Mouse (Mus musculus) embryonic stem cell, embryonic (primary cell): ENCODE results near the gene Olfr1508.
"Not testable (repeated sequence)": the region's sequence is repeated elsewhere in the genome, so short reads cannot be mapped to it uniquely, and the experiment has no call there.

ENCODE experiments used
- CTCF ChIA-PET, 4 experiments: fragments of 300-600 bp in 2 of 4; fragments of 350-600 bp in 2 of 4; sonication (Branson Sonifier 250); formaldehyde crosslinking; loops; one replicate each; lab custom pipeline; 2022; ENCODE audit warnings: inconsistent platforms in 2 of 4; lab: Charles Lee
- POLR2A ChIA-PET, 4 experiments: fragments of 300-600 bp in 2 of 4; fragments of 350-600 bp in 2 of 4; sonication (Branson Sonifier 250); formaldehyde crosslinking; loops; one replicate each; lab custom pipeline; 2022; ENCODE audit warnings: antibody characterized with exemption in 4 of 4, inconsistent platforms in 1 of 4; lab: Charles Lee

Gene Olfr1508

DNA sequence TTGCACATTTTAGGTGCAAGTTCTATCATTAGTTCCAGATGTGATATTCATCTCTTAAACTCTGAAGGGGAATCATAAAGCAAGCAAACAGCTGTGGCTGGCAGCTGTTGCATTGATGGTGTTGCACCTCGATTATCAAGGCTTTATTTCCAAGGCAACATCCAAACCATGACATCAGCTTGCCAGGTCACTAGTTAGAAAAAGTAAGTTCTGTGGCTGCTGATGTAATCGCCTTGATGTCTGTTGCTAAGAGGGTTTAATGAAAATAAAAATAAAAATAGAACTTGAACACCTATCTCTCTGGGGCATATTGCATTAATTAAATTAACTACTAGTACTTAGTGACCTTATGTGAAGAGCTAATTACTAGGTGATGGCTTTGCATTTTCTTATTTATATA, at the start of gene Olfr1508:
Gene Olfr1508, minus strand, starts transcription at position 101 of the 400 bp plus-strand sequence.
- POLR2A ChIA-PET, result no interaction called here

GRCm38 (mm10) chr14:52495516-52495915, 28.2 kb upstream of the Olfr1508 start, which contains the start of gene Olfr1507:
Olfr1507 (minus strand) TSS chr14:52495749.
- CTCF ChIA-PET, result no interaction called here
- POLR2A ChIA-PET, result no interaction called here

More for the DNA sequence above, at the start of gene Olfr1508:
- CTCF ChIA-PET, result no interaction called here

- CTCF ChIA-PET, result interaction anchor here in 1 of 4 experiments (0.7 kb wide), 2 partner anchors 40 to 193 kb away, joined by 5 to 12 read pairs; no protein-coding TSS in a partner anchor
- POLR2A ChIA-PET, result no interaction called here
These were observed 1.6 kb downstream of the Olfr1508 start for GRCm38 (mm10) chr14:52465738-52466137.

GRCm38 (mm10) chr14:52461928-52462327, 5.4 kb downstream of the Olfr1508 start:
- CTCF ChIA-PET, result no interaction called here
- POLR2A ChIA-PET, result no interaction called here

DNA sequence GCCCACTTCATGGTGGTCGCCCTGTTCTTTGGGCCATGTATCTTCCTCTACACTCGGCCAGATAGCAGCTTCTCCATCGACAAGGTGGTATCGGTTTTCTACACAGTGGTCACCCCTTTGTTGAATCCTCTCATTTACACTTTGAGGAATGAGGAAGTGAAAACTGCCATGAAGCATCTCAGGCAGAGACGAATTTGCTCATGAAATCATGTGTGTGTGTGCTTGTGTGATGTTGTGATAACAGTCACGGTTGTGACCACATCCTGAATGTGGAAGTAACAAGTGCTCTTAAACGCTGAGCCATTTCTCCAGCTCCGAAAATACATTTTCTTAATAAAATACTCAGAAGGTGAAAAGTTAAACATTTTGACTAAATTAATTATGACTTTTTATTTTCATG, 16.2 kb downstream of the Olfr1508 start:
- ChIA-PET CTCF (no interaction called here), POLR2A (interaction anchor here in 1 of 4 experiments (0.7 kb wide), 1 partner anchor 57 kb away, joined by 3 read pairs; no protein-coding TSS in a partner anchor)

DNA sequence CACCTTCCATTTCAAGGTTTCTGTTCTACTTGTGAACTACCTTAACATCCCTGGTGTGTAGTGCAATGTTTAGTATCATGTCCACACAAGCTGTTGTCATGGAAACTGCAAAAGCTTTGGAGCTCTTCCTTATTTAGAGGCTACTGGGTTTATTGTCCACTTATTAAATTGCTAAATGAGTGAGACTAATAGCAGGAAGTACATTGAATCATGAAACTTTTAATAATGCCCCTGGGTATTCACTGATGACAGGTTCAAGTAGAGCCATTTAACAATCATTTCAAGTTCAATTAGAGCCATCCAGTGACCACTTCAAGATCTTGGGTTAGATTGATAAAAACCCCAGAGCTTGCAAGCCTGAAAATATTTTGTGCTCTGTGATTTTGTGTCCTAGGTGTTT, 24.6 kb downstream of the Olfr1508 start, which contains the start of gene Olfr1509:
Gene Olfr1509, plus strand, starts transcription at position 301 of the 400 bp plus-strand sequence.
- ChIA-PET CTCF (no interaction called here), POLR2A (no interaction called here)

GRCm38 (mm10) chr14:52427686-52428085, 39.6 kb downstream of the Olfr1508 start:
- CTCF ChIA-PET, result no interaction called here

DNA sequence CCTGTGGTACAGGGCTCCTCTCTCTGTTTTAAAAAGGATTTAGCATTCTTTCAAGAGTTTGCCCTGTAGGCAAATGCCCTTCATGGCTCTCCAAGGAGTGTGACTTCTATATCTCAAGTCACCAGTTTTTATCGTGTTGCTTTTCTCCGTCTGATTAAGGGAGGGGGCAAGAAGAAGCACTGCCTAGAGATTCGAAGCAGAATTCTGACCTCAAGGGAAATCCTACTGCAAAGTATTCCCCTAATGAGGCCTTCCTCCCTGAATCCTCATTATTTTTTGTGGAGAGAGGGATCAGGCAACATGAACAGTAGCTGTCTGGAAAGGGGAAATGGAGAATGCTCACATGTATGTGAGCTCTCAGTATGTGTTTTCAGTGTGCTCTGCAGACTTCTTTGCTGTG, 53.0 kb downstream of the Olfr1508 start, which contains the start of gene Olfr1510:
Gene Olfr1510, minus strand, starts transcription at position 101 of the 400 bp plus-strand sequence.
- POLR2A ChIA-PET, result no interaction called here
- CTCF ChIA-PET, result no interaction called here

More at GRCm38 (mm10) chr14:52427686-52428085, 39.6 kb downstream of the Olfr1508 start:
- POLR2A ChIA-PET, result no interaction called here

- POLR2A ChIA-PET, CTCF ChIA-PET: not testable (repeated sequence)
These were observed 57.0 kb downstream of the Olfr1508 start for GRCm38 (mm10) chr14:52410142-52410919.
